In genomic region chr16:43623315-43624000, GRCm38 (mm10) we compare ENCODE assay signal across 20 mouse cellular contexts. TPM values are rescaled to one million over a fixed set of nuclear protein-coding genes. Genes with fewer than 3 reads are reported as not detected.
A peak's percentile ranks its signal among the peaks of the same experiment; 100 is the strongest.
DNase-seq lines count a peak whose midpoint lies in the region; ATAC-seq and TF ChIP-seq lines count a peak whose summit lies in the region.
"Had no signal": no experiment of that assay in that cellular context is flagged by ENCODE, and none has a peak within 500 bp of the region (broad histone marks: within the 10 kb centered on the region; RNA-seq: fewer than 3 reads in every experiment).

No protein-coding gene starts in this region.

- peak; percentile 81 for ATAC-seq in forebrain, embryonic 13.5 days

- peaks cover 57% of the 10 kb centered on the region for H3K4me1 ChIP-seq in forebrain, embryonic 13.5 days
- peaks cover 51% of the 10 kb centered on the region for H3K4me1 ChIP-seq in midbrain, embryonic 10.5 days

- no peaks in the 10 kb centered on the region for H3K27me3 ChIP-seq in forebrain, embryonic 13.5 days
- no peaks in the 10 kb centered on the region for H3K27me3 ChIP-seq in midbrain, embryonic 10.5 days (ENCODE audit: low read depth, poor library complexity, severe bottlenecking)
- H3K27me3 ChIP-seq: limb, embryonic 15.5 days; megakaryocyte, embryonic 14.5 days; neural tube, embryonic 12.5 days had no signal

- H3K9me3 ChIP-seq in forebrain, embryonic 13.5 days (replicated peaks): no peaks in the 10 kb centered on the region
- no peaks in the 10 kb centered on the region for H3K9me3 ChIP-seq in midbrain, embryonic 10.5 days (replicated peaks)
- H3K9me3 ChIP-seq: limb, embryonic 15.5 days; neural tube, embryonic 12.5 days had no signal

- WGBS in forebrain, embryonic 13.5 days: 16% methylated on average over 5 of the region's 5 CpGs
- 57% methylated on average over 5 of the region's 5 CpGs for WGBS in midbrain, embryonic 10.5 days

- no peak overlapping the region for H3K4me3 ChIP-seq in layer of hippocampus, adult 2 months
- no peak overlapping the region for H3K4me3 ChIP-seq in forebrain, embryonic 13.5 days
- no peak overlapping the region for H3K4me3 ChIP-seq in midbrain, embryonic 10.5 days
- H3K4me3 ChIP-seq: limb, embryonic 15.5 days; megakaryocyte, embryonic 14.5 days; neural tube, embryonic 12.5 days had no signal

- TF ChIP-seq CTCF in layer of hippocampus, adult 2 months (conservative IDR thresholded peaks at IDR 0.05): no peak

- DNase-seq in layer of hippocampus, adult 2 months (ENCODE audit: low spot score in 2 of 2): no peak
- DNase-seq in layer of hippocampus, adult 9-11 months: no peak
- no peak for DNase-seq in midbrain, embryonic 10.5 days (ENCODE audit: low spot score)
- no peak for DNase-seq in kidney, adult 9 months
- DNase-seq in left cerebral cortex, postnatal 10 days (ENCODE audit: extremely low spot score in 1 of 2, low spot score in 2 of 2): no peak
- DNase-seq in thymus, postnatal 0 days (ENCODE audit: low spot score): no peak
- DNase-seq in adrenal gland, postnatal 25 days: no peak
- DNase-seq: cerebellum, postnatal 10 days; gastrocnemius, postnatal 36 days; kidney, postnatal 25 days; lung, adult 2 months; right cerebral cortex, postnatal 25 days; thymus, postnatal 25 days had no signal

- peaks cover 35% of the 10 kb centered on the region for H3K36me3 ChIP-seq in forebrain, embryonic 13.5 days (ENCODE audit: poor library complexity, severe bottlenecking)
- peaks cover 25% of the 10 kb centered on the region for H3K36me3 ChIP-seq in midbrain, embryonic 10.5 days
- H3K36me3 ChIP-seq: limb, embryonic 15.5 days had no signal

- no peak overlapping the region for H3K4me2 ChIP-seq in forebrain, embryonic 13.5 days
- H3K4me2 ChIP-seq: limb, embryonic 15.5 days; neural tube, embryonic 12.5 days had no signal

- H3K9ac ChIP-seq in forebrain, embryonic 13.5 days: no peak overlapping the region
- H3K9ac ChIP-seq: limb, embryonic 15.5 days; neural tube, embryonic 12.5 days had no signal

- intact Hi-C loops in left cerebral cortex, postnatal 10 days (cut with DNase I): no loop called here

- peak overlapping the region; percentile 85 for H3K27ac ChIP-seq in layer of hippocampus, adult 2 months
- H3K27ac ChIP-seq in forebrain, embryonic 13.5 days: peak overlapping the region; percentile 88
- H3K27ac ChIP-seq in midbrain, embryonic 10.5 days (replicated peaks): peak overlapping the region; percentile 70
- H3K27ac ChIP-seq: limb, embryonic 15.5 days; neural tube, embryonic 12.5 days had no signal

RNA-seq across cellular contexts. Expression of gene Tigit, which starts 40.5 kb away (rescaled TPM):
- total RNA-seq in layer of hippocampus, adult 2 months (2021): not detected
- polyA plus RNA-seq in forebrain, embryonic 13.5 days (2015; fragmentation: Nextera tagmentation; extraction: Ambion mirVana): not detected in 2 replicates
- not detected in 2 replicates for polyA plus RNA-seq in midbrain, embryonic 10.5 days (2016; fragmentation: Nextera tagmentation; extraction: Ambion mirVana)
- not detected for total RNA-seq in left cerebral cortex, postnatal 10 days (2021)
- polyA plus RNA-seq in thymus, postnatal 0 days (2015; fragmentation: Nextera tagmentation; extraction: Ambion mirVana): 1.0 and 1.1 TPM in 2 replicates
- not detected in 2 replicates for total RNA-seq in adrenal gland, postnatal 25 days (2021)
- total RNA-seq: gastrocnemius, postnatal 36 days; left cerebral cortex, adult 18-20 months had no signal
- polyA plus RNA-seq: heart, embryonic 14.5 days; intestine, embryonic 14.5 days; limb, embryonic 15.5 days; neural tube, embryonic 12.5 days had no signal
